Mouse (Mus musculus) midbrain, embryonic 12.5 days (tissue): ENCODE measurements around the gene Mamld1. TPM values are rescaled to one million over a fixed set of nuclear protein-coding genes. Genes with fewer than 3 reads are reported as not detected.

Experiments used
- ATAC-seq: fragments of 200-750 bp; cut with Nextera tagmentation; 2 replicates; pipeline ENCODE4 v1.8.0; 2017; ENCODE audit warnings: low read depth, moderate TSS enrichment, moderate library complexity; ENCODE audit not compliant: low FRiP score
- H3K27ac ChIP-seq: fragments of 300-500 bp; sonication (generic); replicated peaks from 2 replicates; pipeline ENCODE4 v1.5.1; 2016; ENCODE audit warnings: mild to moderate bottlenecking
- H3K27me3 ChIP-seq: fragments of 300-500 bp; sonication (generic); 2 replicates; pipeline ENCODE4 v1.6.1; 2016; ENCODE audit warnings: mild to moderate bottlenecking
- H3K36me3 ChIP-seq: fragments of 300-500 bp; sonication (generic); 2 replicates; pipeline ENCODE4 v1.6.1; 2016
- H3K4me1 ChIP-seq: fragments of 300-500 bp; sonication (generic); 2 replicates; pipeline ENCODE4 v1.6.1; 2016
- H3K4me2 ChIP-seq: fragments of 300-500 bp; sonication (generic); replicated peaks from 2 replicates; pipeline ENCODE4 v1.6.1; 2016; ENCODE audit warnings: mild to moderate bottlenecking, moderate library complexity
- H3K4me3 ChIP-seq: fragments of 300-500 bp; sonication (generic); 2 replicates; pipeline ENCODE4 v1.5.1; 2016; ENCODE audit warnings: mild to moderate bottlenecking
- H3K9ac ChIP-seq: fragments of 300-500 bp; sonication (generic); replicated peaks from 2 replicates; pipeline ENCODE4 v1.6.1; 2016; ENCODE audit warnings: mild to moderate bottlenecking, moderate library complexity
- H3K9me3 ChIP-seq: fragments of 300-500 bp; sonication (generic); 2 replicates; pipeline ENCODE4 v1.6.1; 2016; ENCODE audit warnings: mild to moderate bottlenecking
- WGBS: fragments of 180-500 bp; shearing (Covaris S2); methylation state at CpG from one replicate; pipeline ENCODE4 v1.1.7; 2016; 5-methylcytosine and 5-hydroxymethylcytosine counted together
- polyA plus RNA-seq: library from polyadenylated mRNA; unstranded; fragments of >200 nt; fragmentation: Nextera tagmentation; extraction: Ambion mirVana; gene quantifications from 2 replicates; pipeline ENCODE4 v1.2.1, GENCODE M21; 2016

The Mamld1 gene
- polyA plus RNA-seq, 1 experiment from 2014 or later, result 5.1 TPM

DNA sequence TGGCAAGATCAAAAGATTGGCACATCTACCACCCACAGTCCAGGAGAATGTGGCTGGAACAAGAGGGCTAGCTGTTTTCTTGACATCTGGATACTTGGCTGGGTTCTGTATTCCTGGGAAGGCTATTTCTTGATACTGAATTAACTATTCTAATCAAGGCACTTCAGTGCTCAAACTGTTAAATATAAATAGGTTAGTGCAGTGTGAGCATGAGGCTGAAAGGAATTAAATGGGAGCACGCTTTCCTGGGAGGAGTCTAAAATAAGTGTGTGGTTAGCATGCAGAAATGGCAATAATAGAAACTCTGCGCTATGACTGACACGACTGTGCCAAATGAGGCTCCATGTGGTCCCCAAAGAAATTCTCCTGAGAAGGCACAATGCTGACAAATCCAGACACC, 131.5 kb downstream of the Mamld1 start:
- H3K4me1 ChIP-seq, result no peaks in the 10 kb centered on the region
- WGBS, result 90% methylated on average over 3 of the region's 3 CpGs
- H3K4me3 ChIP-seq, result no peak overlapping the region
- H3K4me2 ChIP-seq, result no peak overlapping the region
- H3K27me3 ChIP-seq, result 0 out of 2 replicates have a peak, but pooled peaks cover 7% of the 10 kb centered on the region
- H3K9me3 ChIP-seq, result no peaks in the 10 kb centered on the region
- H3K27ac ChIP-seq, result no peak overlapping the region
- H3K9ac ChIP-seq, result no peak overlapping the region
- H3K36me3 ChIP-seq, result no peaks in the 10 kb centered on the region
- ATAC-seq, result no peak

DNA sequence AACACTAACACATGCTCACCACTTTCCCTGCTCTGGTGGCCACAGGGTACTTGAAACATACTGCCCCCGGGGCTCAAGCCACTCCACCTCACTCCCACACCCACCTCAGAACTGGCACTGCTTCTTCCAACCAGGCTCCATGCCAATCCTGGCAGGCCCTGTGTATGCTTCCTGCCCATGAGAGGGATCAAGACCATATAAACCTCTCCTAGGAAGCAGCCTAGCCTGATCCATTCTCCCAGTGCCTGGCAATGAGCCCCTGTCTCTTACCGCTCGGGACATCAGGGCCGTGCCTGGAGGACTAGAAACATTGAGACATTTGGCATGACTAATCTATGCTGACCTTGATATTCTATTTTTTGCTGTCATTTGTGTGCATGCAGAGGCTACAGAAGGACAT, 133.6 kb downstream of the Mamld1 start:
- 86% methylated on average over 4 of the region's 4 CpGs for WGBS
- Histone ChIP-seq H3K9ac (no peak overlapping the region), H3K4me2 (no peak overlapping the region), H3K27me3 (0 out of 2 replicates have a peak, but pooled peaks cover 7% of the 10 kb centered on the region), H3K27ac (no peak overlapping the region), H3K4me1 (no peaks in the 10 kb centered on the region), H3K36me3 (no peaks in the 10 kb centered on the region), H3K4me3 (no peak overlapping the region), H3K9me3 (no peaks in the 10 kb centered on the region)
- ATAC-seq, result no peak

GRCm38 (mm10) chrX:71186396-71186795, 136.3 kb downstream of the Mamld1 start:
- no peak for ATAC-seq
- Histone ChIP-seq H3K27me3 (0 out of 2 replicates have a peak, but pooled peaks cover 7% of the 10 kb centered on the region), H3K9me3 (no peaks in the 10 kb centered on the region), H3K4me2 (no peak overlapping the region), H3K4me3 (no peak overlapping the region), H3K4me1 (no peaks in the 10 kb centered on the region), H3K36me3 (no peaks in the 10 kb centered on the region), H3K27ac (no peak overlapping the region), H3K9ac (no peak overlapping the region)
- 85% methylated on average over 1 of the region's 1 CpGs for WGBS

- WGBS, result 72% methylated on average over 2 of the region's 2 CpGs
- no peak overlapping the region for H3K27ac ChIP-seq
- no peaks in the 10 kb centered on the region for H3K27me3 ChIP-seq
- no peaks in the 10 kb centered on the region for H3K36me3 ChIP-seq
- ATAC-seq, result no peak
- no peaks in the 10 kb centered on the region for H3K9me3 ChIP-seq
- no peak overlapping the region for H3K9ac ChIP-seq
- H3K4me3 ChIP-seq, result no peak overlapping the region
- H3K4me1 ChIP-seq, result no peaks in the 10 kb centered on the region
- H3K4me2 ChIP-seq, result no peak overlapping the region
These were observed 154.7 kb downstream of the Mamld1 start for GRCm38 (mm10) chrX:71204776-71205175.

Other genes starting within 250 kb of the Mamld1 start
- 4.8 and 5.2 TPM in 2 replicates for gene Mtm1, start 160.5 kb downstream of the Mamld1 start, polyA plus RNA-seq